Mouse (Mus musculus) ES-Bruce4 (cell line): ENCODE results near the gene Ubc.

Source experiments
- CTCF ChIP-seq: IDR thresholded peaks from one replicate; pipeline ENCODE4 v1.8.1; 2011; ENCODE audit warnings: low read depth, low read length
- EP300 ChIP-seq: IDR thresholded peaks from 2 replicates; pipeline ENCODE4 v1.6.1; 2011; ENCODE audit warnings: low read depth, low read length; ENCODE audit not compliant: insufficient read depth
- POLR2A ChIP-seq: IDR thresholded peaks from one replicate; pipeline ENCODE4 v1.8.1; 2011; ENCODE audit warnings: low read length; ENCODE audit not compliant: insufficient read depth

DNA sequence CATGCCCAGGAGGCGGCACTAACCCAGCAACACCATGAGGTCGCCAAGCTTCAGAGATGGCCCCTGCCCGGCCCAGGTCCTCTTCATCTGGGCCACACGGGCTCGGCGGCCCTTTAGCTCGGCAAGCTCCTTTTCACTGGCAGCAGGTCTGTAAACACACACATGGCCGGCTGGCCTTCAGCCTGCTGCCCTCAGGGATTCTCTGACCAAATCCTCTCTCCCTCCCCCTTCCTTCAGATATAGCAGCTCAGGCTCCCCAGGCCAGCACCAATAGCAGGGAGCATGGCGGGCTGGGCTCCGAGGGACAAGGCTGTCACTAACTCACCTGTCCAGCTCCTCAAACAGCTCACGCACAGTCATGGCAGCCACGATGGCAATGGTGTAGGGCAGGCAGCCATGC, 28.6 kb upstream of the Ubc start:
- TF ChIP-seq CTCF (no peak), POLR2A (no peak), EP300 (no peak)
